Mouse (Mus musculus) megakaryocyte, adult 5-6 weeks (primary cell): ENCODE measurements around the gene Pip5k1b. TPM values are rescaled to one million over a fixed set of nuclear protein-coding genes. Genes with fewer than 3 reads are reported as not detected.

Experiments used
- ATAC-seq: 2 replicates; pipeline ENCODE4 v1.8.0; 2016; ENCODE audit warnings: mild to moderate bottlenecking, inconsistent platforms; ENCODE audit not compliant: poor library complexity, severe bottlenecking
- total RNA-seq, 2 experiments: library from RNA; stranded (forward) in 1 of 2; stranded (reverse) in 1 of 2; fragments of 153-499, 151-499 nt in 1 of 2; fragments of 221-1000, 200-1000 nt in 1 of 2; gene quantifications; 2 replicates each; pipeline versions ENCODE4 v1.2.3 to v1.2.4; 2015 to 2017

The Pip5k1b gene
- total RNA-seq, 2 experiments from 2014 or later, result 4.4 to 4.9 TPM

DNA sequence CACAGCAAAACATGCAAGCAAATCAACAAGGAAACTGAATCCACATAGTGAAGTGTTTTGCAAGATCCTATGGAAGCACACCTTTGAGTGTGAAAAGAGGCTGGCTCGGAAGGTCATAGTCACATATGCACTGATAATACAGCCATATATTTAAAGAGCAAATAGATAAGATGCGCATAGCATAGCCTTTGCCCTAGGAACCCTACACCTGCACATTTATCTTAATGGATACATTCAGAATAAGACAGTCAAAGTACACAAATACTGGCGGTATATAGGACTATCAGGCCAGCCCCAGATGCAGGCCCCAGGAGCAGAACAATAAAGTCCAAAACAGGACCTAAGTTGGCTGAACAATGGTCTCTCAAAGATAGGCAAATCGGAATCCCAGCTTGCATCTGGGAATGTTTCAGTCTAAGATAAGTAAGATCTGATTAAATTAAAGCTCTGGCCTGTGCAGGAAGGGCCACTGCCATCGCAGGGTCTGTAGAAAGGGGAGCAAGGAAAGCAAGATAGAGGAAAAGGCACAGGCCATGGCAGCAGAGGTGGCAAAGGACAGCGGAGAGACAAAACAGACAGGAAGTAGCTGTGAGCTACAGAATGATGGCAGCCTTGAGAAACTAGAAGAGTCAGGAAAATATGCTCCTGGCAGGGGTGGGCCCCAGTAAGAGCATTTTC lies 35.8 kb downstream of the Pip5k1b start:
- no peak for ATAC-seq

DNA sequence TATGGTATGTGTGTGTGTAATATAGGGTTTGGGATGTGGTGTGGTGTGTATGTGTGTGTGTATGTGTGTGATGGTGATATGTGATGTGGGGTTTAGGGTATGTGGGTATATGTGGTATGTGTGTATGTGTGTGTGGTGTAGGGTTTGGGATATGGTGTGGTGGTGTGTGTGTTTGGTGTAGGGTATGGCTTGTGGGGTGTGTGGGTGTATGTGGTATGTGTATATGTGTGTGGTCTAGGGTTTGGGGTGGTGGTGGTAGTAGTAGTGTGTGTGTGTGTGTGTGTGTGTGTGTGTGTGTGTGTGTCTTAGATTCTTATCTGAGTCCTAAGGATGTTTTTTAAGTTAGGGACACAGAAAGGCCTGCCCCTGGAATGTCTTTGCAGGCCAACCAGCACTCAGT lies 37.3 kb downstream of the Pip5k1b start:
- no peak for ATAC-seq

DNA sequence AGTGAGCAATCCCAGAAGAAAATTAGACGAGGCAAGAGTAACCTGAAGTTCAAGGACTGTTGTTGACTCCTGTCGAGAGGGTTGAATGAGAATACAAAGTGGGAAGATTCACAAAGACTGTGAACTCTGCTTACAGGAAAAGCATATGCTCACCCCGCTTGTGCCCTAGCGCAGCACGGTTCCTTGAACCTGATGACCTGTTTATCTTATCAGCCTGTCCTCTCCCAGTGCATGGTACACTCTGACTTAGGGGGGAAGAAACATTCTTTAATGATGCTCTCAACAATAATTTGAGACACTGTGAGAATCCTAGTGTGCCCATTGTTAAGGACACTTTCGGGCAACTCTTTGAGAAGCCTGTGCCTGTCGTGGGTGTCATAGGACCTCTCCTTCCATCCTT lies 38.6 kb downstream of the Pip5k1b start:
- no peak for ATAC-seq

DNA sequence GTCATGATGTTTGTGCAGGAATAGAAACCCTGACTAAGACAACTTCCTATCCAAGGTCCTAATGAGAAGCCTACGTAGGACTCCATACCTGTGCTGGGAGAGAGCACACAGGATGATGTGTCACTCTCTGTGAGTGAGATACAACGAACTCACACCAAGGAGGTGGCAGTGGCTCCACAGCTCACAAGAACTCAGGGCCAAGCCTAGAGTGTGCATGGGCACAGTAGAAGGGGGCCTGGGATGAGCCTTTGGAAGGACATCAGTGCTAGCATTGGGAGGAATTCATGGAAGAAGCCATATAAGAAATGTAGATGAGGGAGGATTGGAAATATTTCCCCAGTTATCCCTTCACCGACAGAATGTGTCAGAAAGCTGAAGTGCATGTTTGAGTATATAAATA lies 39.7 kb downstream of the Pip5k1b start:
- ATAC-seq, result no peak

DNA sequence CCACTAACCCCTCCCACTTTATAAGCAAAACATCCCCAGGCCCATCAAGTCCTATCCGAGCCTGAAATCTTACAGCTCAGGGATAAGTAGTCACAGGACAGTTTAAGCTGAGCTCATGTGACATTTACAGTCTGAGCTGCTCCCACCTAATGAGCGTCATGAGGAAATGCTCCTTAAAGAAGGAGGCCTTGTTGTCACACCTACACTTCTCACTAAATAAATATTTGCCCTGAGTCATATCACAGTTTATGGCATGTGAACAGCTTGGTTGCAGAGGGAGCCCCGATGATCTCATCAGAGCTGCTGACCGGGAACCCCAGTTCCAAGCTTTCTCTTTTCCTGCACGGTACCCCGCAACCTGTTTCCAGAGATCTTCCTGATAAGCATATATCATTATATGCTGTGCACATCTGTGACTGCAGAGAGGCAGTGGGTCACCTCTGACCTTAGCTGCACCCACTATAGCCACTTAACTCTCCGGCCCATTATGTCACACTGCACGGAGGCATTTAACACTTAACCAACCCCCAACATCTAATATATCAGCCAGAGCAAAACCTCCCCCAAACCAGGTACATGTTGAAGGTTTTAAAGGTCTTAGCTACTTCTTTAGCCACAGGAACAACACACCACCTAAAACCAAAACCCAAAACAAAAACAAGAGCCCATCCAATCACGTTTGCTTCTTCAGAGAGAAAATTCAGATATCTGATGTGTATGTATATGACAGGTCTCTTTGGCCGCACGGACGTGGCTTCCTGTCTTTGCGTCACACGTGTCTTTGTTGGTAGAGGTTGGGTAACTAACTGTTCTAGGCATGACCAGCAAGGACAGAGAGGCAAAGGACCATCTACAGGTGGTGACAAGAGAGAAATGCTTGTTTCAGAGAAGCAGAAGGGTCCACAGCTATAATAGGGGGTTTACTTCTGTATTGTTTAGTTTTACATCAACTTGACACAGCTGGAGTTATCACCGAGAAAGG lies 40.7 kb downstream of the Pip5k1b start:
- peak; percentile 80 for ATAC-seq

DNA sequence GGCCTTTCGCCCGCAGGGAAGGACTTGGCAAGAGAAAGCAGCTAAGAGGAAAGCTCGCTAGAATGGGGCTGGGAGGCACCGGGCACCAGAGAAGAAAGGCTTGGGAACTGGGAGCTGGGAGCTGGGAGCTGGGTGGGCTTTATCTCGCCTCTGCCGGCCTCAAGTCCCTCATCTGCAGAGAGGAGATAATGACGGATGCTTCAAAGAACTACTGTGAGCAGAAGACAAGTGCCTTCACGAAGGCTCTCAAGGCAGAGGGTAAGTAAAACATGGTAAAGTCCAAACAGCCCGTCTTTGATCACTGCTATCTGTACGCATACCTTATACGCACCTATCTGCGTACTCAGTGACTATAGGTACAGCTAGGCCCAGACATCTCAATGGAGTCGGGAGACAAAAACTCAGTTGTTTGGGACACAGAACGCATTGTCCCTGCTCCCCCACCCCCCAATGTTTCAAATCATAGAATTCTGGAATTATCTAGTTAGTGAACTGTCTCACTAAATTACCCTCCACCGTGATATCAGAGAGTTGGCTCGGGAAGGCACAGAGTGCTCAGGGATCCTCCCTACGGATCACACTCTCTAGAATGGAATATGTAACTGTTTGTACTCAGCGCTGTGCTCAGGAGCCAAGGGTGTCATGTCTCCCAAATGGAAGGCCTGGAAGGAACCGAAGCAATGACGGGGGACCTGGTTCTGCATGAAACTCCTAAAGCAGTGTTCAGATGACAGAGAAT lies 42.4 kb downstream of the Pip5k1b start:
- ATAC-seq, result no peak

DNA sequence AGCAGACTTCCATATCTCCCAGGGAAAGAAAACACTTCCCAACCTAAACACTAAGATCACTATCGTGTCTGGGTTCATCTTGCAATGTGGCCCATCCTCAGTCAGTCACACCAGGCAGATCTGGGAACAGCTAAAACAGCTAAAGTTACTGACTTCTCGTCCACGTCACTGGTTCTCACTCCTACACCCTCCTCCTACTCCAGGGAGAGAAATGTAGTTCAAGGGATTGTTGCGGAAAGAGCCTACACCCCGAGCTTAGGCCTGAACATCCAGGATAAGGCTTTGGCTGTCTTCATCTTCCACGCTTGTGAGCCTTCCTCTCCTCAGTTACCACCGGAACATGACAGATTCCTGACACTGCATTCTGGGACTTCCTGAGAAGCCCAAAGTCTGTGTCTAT lies 43.7 kb downstream of the Pip5k1b start:
- no peak for ATAC-seq

DNA sequence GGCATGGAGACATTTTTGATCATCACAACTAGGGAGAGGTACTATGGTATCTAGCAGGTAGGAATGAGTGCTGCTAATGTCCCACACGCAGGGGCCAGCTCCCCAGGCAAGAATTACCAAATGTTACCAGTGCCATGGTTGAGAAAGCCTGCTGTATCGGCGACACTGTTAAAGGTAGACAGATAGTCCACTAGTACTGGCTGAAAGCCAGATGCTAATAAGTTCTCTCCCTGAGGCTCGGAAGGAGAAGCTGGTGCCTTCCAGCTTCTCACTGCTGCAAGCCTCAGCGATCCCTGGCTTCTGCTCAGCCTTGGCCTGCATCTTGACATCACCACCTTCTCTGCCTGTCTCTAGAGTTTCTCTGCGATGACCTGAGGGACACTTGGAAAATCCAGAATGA lies 46.3 kb downstream of the Pip5k1b start:
- no peak for ATAC-seq

DNA sequence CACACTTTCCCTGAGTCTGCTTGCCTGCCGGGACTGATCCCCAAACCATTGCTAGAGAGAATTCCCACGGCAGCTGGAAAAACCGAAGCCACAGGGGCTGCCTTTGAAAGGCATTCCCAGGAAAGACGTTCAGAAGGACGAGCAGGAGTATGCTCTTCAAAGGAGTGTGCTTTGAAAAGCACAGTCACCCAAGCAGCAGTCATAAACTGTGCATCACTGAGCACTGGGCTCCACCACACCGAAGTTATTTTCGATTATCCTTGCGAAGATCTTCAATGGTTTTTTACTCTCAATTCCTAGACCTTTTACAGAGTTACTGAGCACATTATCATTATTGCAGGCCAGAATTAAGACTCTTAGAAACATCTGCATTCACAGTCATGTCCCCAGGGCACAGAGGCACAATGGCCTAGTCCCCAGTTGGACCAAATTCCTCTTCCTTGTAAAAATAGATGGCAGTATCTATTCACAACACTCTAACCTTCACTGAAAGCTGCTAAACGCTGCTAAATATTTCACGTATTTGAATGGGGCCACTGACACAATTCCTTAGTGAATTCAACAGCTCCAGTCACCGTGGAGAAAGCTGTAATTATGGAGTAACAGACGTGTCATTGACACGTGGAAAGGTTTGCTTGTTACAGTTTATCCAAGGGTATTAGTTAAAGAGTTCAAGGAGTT lies 47.4 kb downstream of the Pip5k1b start:
- ATAC-seq, result no peak

DNA sequence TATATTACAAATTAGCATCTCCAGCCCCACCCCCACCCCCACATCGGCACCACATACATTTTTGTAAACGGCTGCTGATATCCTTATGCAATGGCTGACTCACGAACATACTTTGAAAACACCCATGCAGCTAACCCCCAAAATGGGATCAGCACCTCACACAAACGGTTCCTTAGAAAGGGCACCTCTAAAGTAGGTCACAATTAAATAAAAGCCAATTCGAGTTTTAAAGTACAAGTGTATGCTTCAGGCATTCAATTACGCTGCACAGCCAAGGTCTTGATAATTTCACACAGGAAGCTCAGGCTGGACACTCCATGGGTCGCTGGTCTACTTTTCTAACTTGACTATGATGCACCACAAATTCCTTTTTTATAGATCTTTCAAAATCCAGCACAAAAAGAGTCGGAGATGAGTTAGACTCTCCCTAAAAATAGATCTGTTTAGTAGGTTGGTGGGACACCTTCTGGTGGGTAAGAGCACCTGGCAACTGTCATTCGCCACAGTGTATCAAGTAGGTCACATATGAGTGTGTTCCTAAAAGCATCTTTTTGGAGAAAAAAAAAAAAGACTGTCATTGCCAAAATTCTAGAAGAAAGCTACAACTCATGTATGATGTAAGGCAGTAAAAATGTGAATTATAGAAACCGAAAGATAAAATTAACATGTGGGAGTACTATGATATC lies 52.8 kb downstream of the Pip5k1b start:
- no peak for ATAC-seq

DNA sequence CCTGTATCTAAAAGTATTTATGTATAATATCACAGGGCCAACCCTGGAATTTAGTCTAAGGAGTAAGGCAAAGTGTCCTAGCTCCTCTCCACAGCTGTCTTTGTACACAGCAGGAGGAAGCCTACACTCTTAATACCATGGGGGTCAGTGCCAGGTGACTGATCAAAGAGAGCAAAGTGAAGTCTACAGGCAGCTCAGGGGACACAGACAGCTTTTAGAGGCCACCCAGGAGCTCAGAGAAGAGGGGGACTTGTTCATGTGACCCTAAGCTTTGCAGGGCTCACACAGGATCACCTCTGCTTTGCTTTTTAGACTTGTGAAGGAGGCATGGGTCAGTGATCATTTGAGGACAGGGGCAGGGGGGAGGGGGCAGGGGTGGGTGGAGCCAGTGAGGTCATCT lies 54.1 kb downstream of the Pip5k1b start:
- ATAC-seq, result no peak

DNA sequence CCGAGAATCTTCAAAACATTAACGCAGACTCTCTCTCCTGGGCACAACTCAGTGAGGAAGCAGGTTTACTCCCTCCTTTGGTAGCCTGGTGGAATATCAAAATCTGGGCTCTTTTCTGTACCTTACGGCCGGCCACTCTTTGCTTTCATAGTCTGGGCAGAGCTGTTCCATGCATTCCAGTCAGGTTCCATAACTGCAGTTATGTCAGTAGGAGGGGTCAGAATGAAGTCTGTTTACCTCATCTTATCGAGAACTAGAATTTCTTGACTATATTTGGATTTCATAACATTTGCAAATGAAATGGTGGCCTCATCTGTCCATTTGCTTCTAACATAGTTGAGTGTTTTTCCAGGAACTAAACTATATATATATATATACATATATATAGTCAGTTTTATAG lies 55.2 kb downstream of the Pip5k1b start:
- ATAC-seq, result no peak

DNA sequence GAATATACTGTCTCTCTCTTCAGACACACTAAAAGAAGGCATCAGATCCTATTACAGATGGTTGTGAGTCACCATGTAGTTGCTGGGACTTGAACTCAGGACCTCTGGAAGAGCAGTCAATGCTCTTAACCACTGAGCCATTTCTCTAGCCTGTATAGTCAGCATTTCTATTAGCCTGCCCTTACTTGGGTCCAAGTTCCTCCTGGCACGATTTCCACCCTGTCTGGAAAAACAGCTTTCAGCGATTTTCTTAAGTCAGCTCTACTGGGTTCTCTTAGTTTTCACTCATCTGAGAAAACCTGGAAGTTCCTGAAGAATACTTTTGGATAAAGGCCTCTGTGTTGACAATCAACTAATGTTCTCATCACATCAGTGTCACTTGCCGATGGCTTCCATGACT lies 56.4 kb downstream of the Pip5k1b start:
- ATAC-seq, result no peak

DNA sequence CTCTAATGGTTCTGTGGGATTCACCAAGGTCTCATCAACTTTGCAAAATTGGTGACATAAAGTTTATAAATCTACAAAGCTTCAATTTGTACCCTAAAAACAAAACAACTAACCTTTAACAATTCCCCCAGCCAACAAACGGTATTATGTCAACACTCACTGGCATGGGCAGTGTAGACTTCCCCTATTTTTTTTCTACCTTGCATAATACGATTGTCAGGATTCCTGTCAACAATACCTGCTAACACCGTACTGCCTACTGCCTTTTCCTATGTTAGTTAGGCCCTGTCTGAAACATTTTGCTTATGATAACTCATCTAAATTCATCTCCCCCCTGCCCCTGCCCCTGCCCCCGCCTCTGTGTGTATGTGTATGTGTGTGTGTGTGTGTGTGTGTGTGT lies 61.8 kb downstream of the Pip5k1b start:
- peak; percentile 89 for ATAC-seq

DNA sequence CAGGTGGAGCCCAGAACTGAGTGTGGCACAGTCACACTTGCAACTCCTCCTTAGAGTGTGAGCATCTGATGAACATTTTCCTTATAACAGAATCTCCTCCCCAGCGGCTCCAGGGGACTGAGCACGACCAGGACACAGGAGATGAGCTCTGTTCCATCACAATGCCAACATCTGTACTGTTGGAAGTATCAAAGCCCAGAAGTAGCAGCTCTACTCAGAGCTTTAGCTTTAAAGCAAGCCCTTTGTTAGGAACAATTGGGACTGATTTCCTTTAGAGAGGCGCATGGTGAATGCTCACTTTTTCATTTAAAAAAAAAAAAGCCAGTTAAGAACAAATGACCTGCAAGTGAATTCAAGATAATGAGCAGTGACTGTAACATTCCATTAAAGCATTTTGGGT lies 63.8 kb downstream of the Pip5k1b start:
- ATAC-seq, result no peak

DNA sequence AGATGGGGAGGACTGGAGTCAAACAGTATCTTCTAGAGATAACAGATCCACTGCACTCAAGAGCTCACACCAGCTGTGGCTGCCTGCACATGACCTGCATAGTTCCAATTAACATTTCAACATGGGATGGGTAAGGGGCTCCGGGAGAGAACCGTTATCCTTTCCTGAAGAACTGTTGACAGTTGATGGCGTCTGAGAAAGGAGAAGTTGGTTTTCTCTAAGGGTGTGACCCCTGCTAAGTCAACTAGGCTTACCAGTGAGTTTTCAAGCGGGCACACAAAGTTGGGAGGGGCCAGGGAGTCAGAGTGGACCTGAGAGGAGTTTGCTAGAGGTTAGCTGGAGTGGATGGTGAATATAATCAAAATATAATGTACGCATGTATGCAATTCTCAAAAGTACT lies 65.4 kb downstream of the Pip5k1b start:
- peak; percentile 66 for ATAC-seq

DNA sequence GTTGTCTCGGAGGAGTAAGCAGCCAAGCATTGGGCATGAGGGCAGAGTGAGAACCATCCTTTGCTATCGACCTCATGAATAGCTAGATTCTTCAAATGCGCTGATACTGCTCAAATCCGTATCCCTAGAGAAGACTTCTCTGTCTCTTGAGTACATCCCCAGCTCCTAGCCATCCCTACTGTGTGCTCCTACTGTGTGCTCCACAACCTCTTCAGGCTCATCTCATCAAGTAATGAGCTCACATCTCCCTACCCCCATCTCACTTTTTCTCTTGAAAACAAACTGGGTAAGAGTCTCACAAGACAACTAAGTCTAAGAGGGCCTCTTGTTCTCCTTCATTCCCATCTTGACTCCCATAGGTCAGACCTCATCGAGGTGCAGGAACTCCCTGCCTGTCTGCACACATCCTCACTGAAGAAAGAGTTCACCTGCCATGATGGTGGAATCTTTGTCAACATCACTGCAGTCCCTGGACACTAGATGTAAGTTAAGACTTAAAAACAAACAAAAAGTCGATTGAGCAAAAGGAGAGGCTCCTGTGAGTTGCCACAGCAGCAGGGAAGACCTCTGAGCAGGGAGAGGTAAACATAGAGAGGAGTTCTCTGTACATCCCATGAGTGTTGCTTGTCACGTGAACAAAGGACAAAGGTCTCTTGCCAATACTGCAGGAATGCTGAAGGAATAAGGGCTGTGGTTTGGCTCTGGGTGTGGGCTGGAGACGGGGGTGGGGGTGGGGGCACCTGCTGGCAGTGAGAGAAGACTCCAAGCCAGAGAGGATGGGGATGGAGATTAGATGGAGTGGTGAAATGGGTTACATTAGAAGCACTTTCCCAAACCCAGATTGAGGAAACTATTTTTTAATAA lies 69.0 kb downstream of the Pip5k1b start:
- ATAC-seq, result no peak

DNA sequence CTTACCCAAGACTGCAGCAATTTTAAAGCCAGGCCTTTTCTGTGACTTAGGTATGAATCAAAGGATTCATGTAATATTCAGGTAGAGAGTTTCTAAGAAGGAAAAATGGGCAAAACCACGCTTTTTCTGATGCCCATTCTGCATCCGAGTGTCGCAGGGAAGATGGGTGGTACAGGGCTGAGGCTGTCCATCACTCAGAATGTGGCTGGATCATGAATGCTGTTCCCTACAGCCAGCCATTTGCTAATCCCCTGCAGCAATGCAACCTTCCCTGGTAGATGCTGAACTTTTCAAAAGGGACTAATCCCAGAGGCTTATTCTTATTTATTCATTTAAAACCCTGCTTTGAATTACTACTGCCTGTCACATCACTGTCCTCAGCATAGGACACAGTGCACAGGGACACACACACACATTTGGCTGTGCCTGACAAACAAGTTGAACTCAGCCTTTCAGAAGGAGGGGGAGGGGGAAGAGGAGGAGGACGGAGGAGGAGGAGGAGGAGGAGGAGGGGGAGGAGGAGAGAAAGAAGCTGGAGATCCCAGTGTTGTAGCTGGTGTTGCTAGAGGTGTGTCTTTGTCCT lies 71.0 kb downstream of the Pip5k1b start:
- ATAC-seq, result no peak

DNA sequence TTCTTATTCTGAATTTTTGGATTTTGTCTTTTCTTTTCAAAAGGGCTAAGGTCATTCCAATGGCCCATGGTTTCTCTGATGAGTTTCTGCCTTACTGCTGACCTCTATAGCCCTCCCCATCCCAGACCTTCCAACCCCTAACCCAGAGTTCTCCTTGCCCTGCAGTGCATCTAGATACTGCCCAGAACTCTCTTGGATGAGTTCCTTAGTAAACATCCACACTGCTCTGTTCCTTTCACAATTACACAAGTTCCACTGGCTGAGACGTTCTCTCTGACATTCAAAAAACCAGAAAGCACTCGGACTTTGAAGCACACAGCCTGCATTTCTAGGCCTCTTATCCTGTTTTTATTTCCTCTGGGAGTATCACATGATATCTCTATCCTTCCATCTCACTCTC lies 74.8 kb downstream of the Pip5k1b start:
- ATAC-seq, result no peak
